Mouse (Mus musculus): ENCODE data around the gene Skint3. TPM values are rescaled to one million over a fixed set of nuclear protein-coding genes. Genes with fewer than 3 reads are reported as not detected.
"Not testable (repeated sequence)": the region's sequence is repeated elsewhere in the genome, so short reads cannot be mapped to it uniquely, and the experiment has no call there.

Gene Skint3
- not detected for total RNA-seq (2022)

GRCm38 (mm10) chr4:112231945-112232344 lies at the start of gene Skint3:
Gene Skint3 (plus strand): TSS chr4:112232245.
- no peak for DNase-seq (ENCODE audit: low spot score in 2 of 2)

GRCm38 (mm10) chr4:112243416-112243815 lies 11.4 kb downstream of the Skint3 start:
- no peak for DNase-seq (ENCODE audit: low spot score in 2 of 2)

GRCm38 (mm10) chr4:112243951-112244350 lies 11.9 kb downstream of the Skint3 start:
- no peak for DNase-seq (ENCODE audit: low spot score in 2 of 2)

- DNase-seq (ENCODE audit: low spot score in 2 of 2), result no peak
Observed at GRCm38 (mm10) chr4:112256022-112256421, 24.0 kb downstream of the Skint3 start.

- DNase-seq (ENCODE audit: low spot score in 2 of 2), result no peak
Observed at GRCm38 (mm10) chr4:112287178-112287974, 55.3 kb downstream of the Skint3 start.

GRCm38 (mm10) chr4:112288396-112288795 lies 56.4 kb downstream of the Skint3 start:
- DNase-seq (ENCODE audit: low spot score in 2 of 2), result no peak

GRCm38 (mm10) chr4:112302305-112302704 lies 70.3 kb downstream of the Skint3 start:
- no peak for DNase-seq (ENCODE audit: low spot score in 2 of 2)

- no peak for DNase-seq (ENCODE audit: low spot score in 2 of 2)
Observed at GRCm38 (mm10) chr4:112302855-112303509, 70.9 kb downstream of the Skint3 start.

GRCm38 (mm10) chr4:112349111-112349510 lies 117.1 kb downstream of the Skint3 start:
- DNase-seq (ENCODE audit: low spot score in 2 of 2), result not testable (repeated sequence)

Other genes with a start within 250 kb of the Skint3 start
- gene Skint1, start 226.0 kb upstream of the Skint3 start, total RNA-seq (2022), result 1 to 10 TPM in 1 of 4 experiments, under 1 TPM in 1, not detected in 2; 0.58 to 1.2 TPM
- gene Skint4, start 160.2 kb upstream of the Skint3 start, total RNA-seq (2022), result not detected
- not detected for gene Skint9, start 201.7 kb downstream of the Skint3 start, total RNA-seq (2022)